Mouse (Mus musculus) forebrain, embryonic 16.5 days (tissue): ENCODE measurements around the gene Hist1h2bl. TPM values are rescaled to one million over a fixed set of nuclear protein-coding genes. Genes with fewer than 3 reads are reported as not detected.
"Not testable (repeated sequence)": the region's sequence is repeated elsewhere in the genome, so short reads cannot be mapped to it uniquely, and the experiment has no call there.

Source experiments
- ATAC-seq: fragments of 200-750 bp; cut with Nextera tagmentation; 2 replicates; pipeline ENCODE4 v1.8.0; 2017; ENCODE audit warnings: mild to moderate bottlenecking, moderate library complexity
- H3K27ac ChIP-seq: fragments of 300-500 bp; sonication (generic); 2 replicates; pipeline ENCODE4 v1.5.1; 2014; ENCODE audit warnings: low read length, control low read depth
- H3K27me3 ChIP-seq: fragments of 300-500 bp; sonication (generic); replicated peaks from 2 replicates; pipeline ENCODE4 v1.6.1; 2014; ENCODE audit warnings: low read length; ENCODE audit not compliant: control insufficient read depth, insufficient read depth
- H3K36me3 ChIP-seq: fragments of 300-500 bp; sonication (generic); 2 replicates; pipeline ENCODE4 v1.6.1; 2014; ENCODE audit not compliant: control insufficient read depth, insufficient read depth
- H3K4me1 ChIP-seq: fragments of 300-500 bp; sonication (generic); replicated peaks from 2 replicates; pipeline ENCODE4 v1.6.1; 2014; ENCODE audit warnings: low read length; ENCODE audit not compliant: control insufficient read depth, insufficient read depth
- H3K4me2 ChIP-seq: fragments of 300-500 bp; sonication (generic); 2 replicates; pipeline ENCODE4 v1.6.1; 2014; ENCODE audit warnings: mild to moderate bottlenecking, low read length, control low read depth
- H3K4me3 ChIP-seq: fragments of 300-500 bp; sonication (generic); replicated peaks from 2 replicates; pipeline ENCODE4 v1.5.1; 2014; ENCODE audit warnings: mild to moderate bottlenecking, low read length, control low read depth
- H3K9ac ChIP-seq: fragments of 300-500 bp; sonication (generic); replicated peaks from 2 replicates; pipeline ENCODE4 v1.6.1; 2014; ENCODE audit warnings: low read depth, low read length, control low read depth
- H3K9me3 ChIP-seq: fragments of 300-500 bp; sonication (generic); 2 replicates; pipeline ENCODE4 v1.6.1; 2016; ENCODE audit warnings: low read length; ENCODE audit not compliant: control insufficient read depth
- WGBS: fragments of 180-500 bp; shearing (Covaris S2); extraction: QIAGEN DNeasy Blood & Tissue Kit; methylation state at CpG from one replicate; pipeline ENCODE4 v1.1.7; 2014; 5-methylcytosine and 5-hydroxymethylcytosine counted together
- polyA plus RNA-seq: library from polyadenylated mRNA; unstranded; fragments of >200 nt; fragmentation: Nextera tagmentation; extraction: Ambion mirVana; gene quantifications from 2 replicates; pipeline ENCODE4 v1.2.1, GENCODE M21; 2015

The Hist1h2bl gene
- 1.9 TPM in 1 of 2 replicates, not detected in the other for polyA plus RNA-seq

GRCm38 (mm10) chr13:21715864-21716539 lies at the start of gene Hist1h2bl, which contains the start of gene Hist1h2ai:
Gene Hist1h2bl, minus strand, starts transcription at chr13:21716143.
Gene Hist1h2ai, plus strand, starts transcription at chr13:21716422.
- peak within 1 kb of the TSS; percentile 98 for H3K4me2 ChIP-seq
- peak; percentile 94 for ATAC-seq
- not testable (repeated sequence) for H3K9me3 ChIP-seq

GRCm38 (mm10) chr13:21755707-21756106 lies 39.8 kb upstream of the Hist1h2bl start:
- Histone ChIP-seq H3K36me3 (no peaks in the 10 kb centered on the region), H3K27me3 (no peaks in the 10 kb centered on the region), H3K9ac (no peak overlapping the region), H3K27ac (no peak overlapping the region), H3K4me1 (peaks cover 11% of the 10 kb centered on the region), H3K4me2 (no peak overlapping the region), H3K4me3 (no peak overlapping the region), H3K9me3 (no peaks in the 10 kb centered on the region)
- 61% methylated on average over 1 of the region's 1 CpGs for WGBS
- no peak for ATAC-seq

More at GRCm38 (mm10) chr13:21715864-21716539, at the start of gene Hist1h2bl, which contains the start of gene Hist1h2ai:
- peak within 1 kb of the TSS; percentile 97 for H3K27ac ChIP-seq
- peak within 1 kb of the TSS; percentile 54 for H3K4me3 ChIP-seq
- H3K9ac ChIP-seq, result peak within 1 kb of the TSS; percentile 71
- H3K4me1 ChIP-seq, result peaks cover 25% of the 10 kb centered on the region
- not testable (repeated sequence) for H3K36me3 ChIP-seq, H3K27me3 ChIP-seq
- WGBS, result under 1% methylated on average over 25 of the region's 50 CpGs

DNA sequence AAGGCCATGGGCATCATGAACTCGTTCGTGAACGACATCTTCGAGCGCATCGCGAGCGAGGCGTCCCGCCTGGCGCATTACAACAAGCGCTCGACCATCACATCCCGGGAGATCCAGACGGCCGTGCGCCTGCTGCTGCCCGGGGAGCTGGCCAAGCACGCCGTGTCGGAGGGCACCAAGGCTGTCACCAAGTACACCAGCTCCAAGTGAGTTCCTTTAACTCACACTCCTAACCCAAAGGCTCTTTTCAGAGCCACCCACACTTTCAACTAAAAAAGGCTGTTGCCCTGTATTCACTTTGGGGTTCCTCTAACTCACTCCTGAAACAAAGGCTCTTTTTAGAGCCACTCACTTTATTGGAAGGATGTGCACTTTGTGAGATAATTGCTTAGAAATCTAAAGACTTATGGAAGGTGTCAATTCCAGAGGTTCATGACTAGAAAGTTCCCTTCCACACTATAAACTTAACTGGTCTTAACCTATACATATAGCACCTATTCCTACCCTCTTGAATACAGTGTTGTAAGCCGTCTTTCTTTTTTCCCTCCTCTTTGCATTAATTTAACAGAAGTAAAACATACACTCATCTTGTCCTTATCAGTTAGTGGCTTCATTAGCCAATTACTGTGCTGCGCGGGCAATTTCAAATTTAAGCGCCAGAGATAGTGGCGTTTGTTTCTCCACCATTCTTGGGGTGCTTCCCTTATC lies 38.5 kb upstream of the Hist1h2bl start:
- not testable (repeated sequence) for H3K36me3 ChIP-seq, H3K27me3 ChIP-seq, ATAC-seq, H3K9me3 ChIP-seq
- Histone ChIP-seq H3K4me2 (peak overlapping the region; percentile 66), H3K9ac (0 out of 2 replicates have a peak overlapping the region, but pooled peaks have one; percentile 29), H3K4me3 (peak overlapping the region; percentile 51), H3K4me1 (peaks cover 11% of the 10 kb centered on the region), H3K27ac (peak overlapping the region; percentile 86)
- WGBS, result 0% methylated on average over 8 of the region's 26 CpGs

GRCm38 (mm10) chr13:21753524-21754285 lies 37.8 kb upstream of the Hist1h2bl start, which contains the start of the genes Hist1h2ak and Hist1h2bn:
Gene Hist1h2ak, minus strand, starts transcription at chr13:21753827.
Gene Hist1h2bn, plus strand, starts transcription at chr13:21754123.
- WGBS, result under 1% methylated on average over 32 of the region's 50 CpGs
- not testable (repeated sequence) for H3K27me3 ChIP-seq, H3K9me3 ChIP-seq, H3K36me3 ChIP-seq
- H3K4me1 ChIP-seq, result peaks cover 13% of the 10 kb centered on the region
- peak within 1 kb of the TSS; percentile 64 for H3K9ac ChIP-seq
- H3K4me3 ChIP-seq, result peak within 1 kb of the TSS; percentile 51
- ATAC-seq, result peak; percentile 95
- peak within 1 kb of the TSS; percentile 94 for H3K27ac ChIP-seq
- H3K4me2 ChIP-seq, result peak within 1 kb of the TSS; percentile 85

GRCm38 (mm10) chr13:21753051-21753523 lies 37.1 kb upstream of the Hist1h2bl start:
- H3K9ac ChIP-seq, result peak overlapping the region; percentile 64
- H3K9me3 ChIP-seq, result no peaks in the 10 kb centered on the region
- 1% methylated on average over 10 of the region's 10 CpGs for WGBS
- H3K36me3 ChIP-seq, result no peaks in the 10 kb centered on the region
- H3K27me3 ChIP-seq, result no peaks in the 10 kb centered on the region
- H3K4me1 ChIP-seq, result peaks cover 16% of the 10 kb centered on the region
- peak overlapping the region; percentile 51 for H3K4me3 ChIP-seq
- peak overlapping the region; percentile 85 for H3K4me2 ChIP-seq
- peak overlapping the region; percentile 94 for H3K27ac ChIP-seq
- ATAC-seq, result no peak

DNA sequence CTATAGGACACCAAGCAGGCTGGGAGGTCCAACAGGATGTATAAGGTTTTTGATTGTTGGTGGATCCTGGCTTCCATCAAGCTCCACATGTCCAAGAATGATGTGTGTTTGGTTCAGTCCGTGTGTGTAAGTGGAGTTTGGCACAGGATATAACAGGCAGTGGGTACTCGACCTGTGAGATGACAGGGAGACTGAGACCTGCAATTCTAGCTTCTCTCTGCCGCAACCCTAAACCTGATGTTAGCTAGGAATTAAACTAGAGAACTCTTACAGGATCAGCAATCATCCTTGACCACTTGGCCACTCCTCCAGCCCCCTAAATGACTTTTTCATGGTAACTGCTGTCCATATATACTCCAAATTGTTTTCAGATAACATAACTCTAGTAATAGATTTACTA lies 36.4 kb upstream of the Hist1h2bl start:
- no peaks in the 10 kb centered on the region for H3K36me3 ChIP-seq
- no peak for ATAC-seq
- H3K4me1 ChIP-seq, result peaks cover 19% of the 10 kb centered on the region
- H3K4me2 ChIP-seq, result peak overlapping the region; percentile 25; the same call in 1 of the 2 replicates
- no peak overlapping the region; the same call in 1 of the 2 replicates for H3K9ac ChIP-seq
- 42% methylated on average over 3 of the region's 3 CpGs for WGBS
- H3K27ac ChIP-seq, result peak overlapping the region; percentile 37; the same call in 1 of the 2 replicates
- no peak overlapping the region for H3K4me3 ChIP-seq
- H3K27me3 ChIP-seq, result no peaks in the 10 kb centered on the region
- no peaks in the 10 kb centered on the region for H3K9me3 ChIP-seq

DNA sequence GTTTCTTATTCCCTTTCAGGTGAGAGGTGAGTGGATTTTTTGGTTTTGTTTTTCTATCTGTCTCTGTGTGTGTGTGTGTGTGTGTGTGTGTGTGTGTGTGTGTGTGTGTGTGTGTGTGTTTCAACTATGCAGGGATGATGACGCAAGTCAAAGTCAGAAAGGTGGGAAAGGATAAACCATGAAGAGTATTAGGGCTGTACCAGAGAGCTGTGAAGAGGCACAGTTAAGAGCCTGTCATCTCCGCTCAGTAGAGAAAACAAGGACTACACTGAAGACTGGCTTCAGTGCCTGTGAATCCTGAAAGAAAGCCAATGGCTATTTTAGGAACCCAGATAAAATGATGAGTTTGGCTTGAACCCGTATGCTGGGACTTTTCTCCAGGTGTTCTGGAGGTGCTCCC lies 35.9 kb upstream of the Hist1h2bl start:
- H3K9ac ChIP-seq, result no peak overlapping the region
- no peak overlapping the region for H3K4me3 ChIP-seq
- H3K36me3 ChIP-seq, result no peaks in the 10 kb centered on the region
- no peak overlapping the region for H3K27ac ChIP-seq
- peaks cover 21% of the 10 kb centered on the region for H3K4me1 ChIP-seq
- no peaks in the 10 kb centered on the region for H3K27me3 ChIP-seq
- no peaks in the 10 kb centered on the region for H3K9me3 ChIP-seq
- 72% methylated on average over 3 of the region's 3 CpGs for WGBS
- no peak overlapping the region for H3K4me2 ChIP-seq
- no peak for ATAC-seq

DNA sequence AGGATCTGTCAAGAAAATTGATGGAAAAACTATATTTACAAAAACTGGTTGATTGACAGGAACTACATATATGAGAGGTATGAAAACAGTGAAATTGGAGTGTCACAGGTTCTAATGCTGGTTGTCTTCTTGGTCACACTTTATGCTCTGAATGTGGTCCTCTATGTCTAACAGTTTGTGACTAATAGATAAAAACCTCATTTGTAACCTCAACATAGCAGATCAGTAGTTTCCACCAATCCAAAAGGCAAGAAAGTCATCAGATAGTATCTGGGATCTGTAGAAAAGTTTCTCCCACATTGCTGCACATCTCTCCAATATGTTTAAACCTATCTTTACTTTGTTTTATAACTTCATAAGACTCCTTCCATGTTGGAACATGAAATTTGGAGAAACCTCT lies 35.5 kb upstream of the Hist1h2bl start:
- Histone ChIP-seq H3K27me3 (no peaks in the 10 kb centered on the region), H3K4me1 (peaks cover 21% of the 10 kb centered on the region), H3K9me3 (no peaks in the 10 kb centered on the region), H3K4me3 (no peak overlapping the region), H3K36me3 (no peaks in the 10 kb centered on the region), H3K9ac (no peak overlapping the region), H3K27ac (no peak overlapping the region), H3K4me2 (no peak overlapping the region)
- ATAC-seq, result no peak
